Mouse (Mus musculus) urinary bladder, adult 2 months (tissue): Measurements from ENCODE around the gene Ube2j1. TPM values are rescaled to one million over a fixed set of nuclear protein-coding genes. Genes with fewer than 3 reads are reported as not detected.
"Not testable (repeated sequence)": the region's sequence is repeated elsewhere in the genome, so short reads cannot be mapped to it uniquely, and the experiment has no call there.

Source experiments
- DNase-seq: peaks from one replicate; pipeline ENCODE4 v3.0.0; 2022; ENCODE audit warnings: low spot score
- polyA plus RNA-seq: library from polyadenylated mRNA; depleted of rRNA; stranded (reverse); fragments of >200 nt; gene quantifications from 2 replicates; pipeline ENCODE4 v1.2.3, GENCODE M21; 2012; rRNA removed

Ube2j1 gene
- 28.5 and 32.6 TPM in 2 replicates for polyA plus RNA-seq

GRCm38 (mm10) chr4:33031195-33031960 is at the start of gene Ube2j1:
Ube2j1 (plus strand) TSS chr4:33031416.
- peak; percentile 95 for DNase-seq

- DNase-seq = no peak
These were observed 49.6 kb upstream of the Ube2j1 start for GRCm38 (mm10) chr4:32981617-32982016.

GRCm38 (mm10) chr4:32982041-32982715 is 49.0 kb upstream of the Ube2j1 start:
- no peak for DNase-seq

- DNase-seq = no peak
These were observed 48.5 kb upstream of the Ube2j1 start, which contains the start of gene Rragd for GRCm38 (mm10) chr4:32982716-32983175. Rragd (plus strand) TSS chr4:32983037.

GRCm38 (mm10) chr4:32983176-32984155 is 47.8 kb upstream of the Ube2j1 start:
- DNase-seq = peak; percentile 57

GRCm38 (mm10) chr4:32984242-32984641 is 47.0 kb upstream of the Ube2j1 start:
- no peak for DNase-seq

- no peak for DNase-seq
These were observed 46.2 kb upstream of the Ube2j1 start for GRCm38 (mm10) chr4:32984801-32985675.

- no peak for DNase-seq
These were observed 45.5 kb upstream of the Ube2j1 start for GRCm38 (mm10) chr4:32985684-32986083.

GRCm38 (mm10) chr4:32987006-32987405 is 44.2 kb upstream of the Ube2j1 start:
- DNase-seq = no peak

- DNase-seq = no peak
These were observed 41.9 kb upstream of the Ube2j1 start for GRCm38 (mm10) chr4:32989346-32989745.

- DNase-seq = no peak
These were observed 37.0 kb upstream of the Ube2j1 start for GRCm38 (mm10) chr4:32994168-32994567.

- no peak for DNase-seq
These were observed 35.1 kb upstream of the Ube2j1 start for GRCm38 (mm10) chr4:32996083-32996482.

- DNase-seq = no peak
These were observed 33.6 kb upstream of the Ube2j1 start for GRCm38 (mm10) chr4:32997571-32997970.

GRCm38 (mm10) chr4:32998996-32999395 is 32.2 kb upstream of the Ube2j1 start:
- no peak for DNase-seq

- no peak for DNase-seq
These were observed 29.1 kb upstream of the Ube2j1 start for GRCm38 (mm10) chr4:33002081-33002480.

GRCm38 (mm10) chr4:33005595-33006470 is 25.4 kb upstream of the Ube2j1 start:
- not testable (repeated sequence) for DNase-seq

- no peak for DNase-seq
These were observed 24.4 kb upstream of the Ube2j1 start for GRCm38 (mm10) chr4:33006844-33007243.

GRCm38 (mm10) chr4:33007443-33008217 is 23.6 kb upstream of the Ube2j1 start:
- no peak for DNase-seq

- DNase-seq = no peak
These were observed 21.1 kb upstream of the Ube2j1 start for GRCm38 (mm10) chr4:33010078-33010477.
